Mouse (Mus musculus) myocyte (in vitro differentiated cells): ENCODE data around the gene Gpr143. TPM values are rescaled to one million over a fixed set of nuclear protein-coding genes. Genes with fewer than 3 reads are reported as not detected.

Source experiments
- H3K27me3 ChIP-seq: one replicate; pipeline ENCODE4 v1.6.1; 2011; ENCODE audit not compliant: control insufficient read depth, insufficient read depth, insufficient read length
- H3K36me3 ChIP-seq: one replicate; pipeline ENCODE4 v1.6.1; 2011; ENCODE audit not compliant: control insufficient read depth, insufficient read depth
- H3K4me2 ChIP-seq: one replicate; pipeline ENCODE4 v1.6.1; 2011; ENCODE audit warnings: low read depth, control low read depth
- H3K4me3 ChIP-seq: one replicate; pipeline ENCODE4 v1.5.1; 2011; ENCODE audit warnings: mild to moderate bottlenecking, control low read depth, moderate library complexity
- H3K79me2 ChIP-seq: one replicate; pipeline ENCODE4 v1.6.1; 2011; ENCODE audit not compliant: control insufficient read depth, insufficient read depth
- H3ac ChIP-seq: one replicate; pipeline ENCODE4 v1.6.1; 2011; ENCODE audit not compliant: control insufficient read depth, insufficient read length
- CEBPB ChIP-seq: IDR thresholded peaks from 2 replicates; pipeline ENCODE4 v1.6.1; 2011; ENCODE audit warnings: mild to moderate bottlenecking, moderate library complexity; ENCODE audit not compliant: poor library complexity, insufficient read depth, severe bottlenecking
- E2F4 ChIP-seq: IDR thresholded peaks from one replicate; pipeline ENCODE4 v1.6.1; 2011; ENCODE audit warnings: mild to moderate bottlenecking, control low read depth, moderate library complexity; ENCODE audit not compliant: insufficient read depth
- MAX ChIP-seq: IDR thresholded peaks from one replicate; pipeline ENCODE4 v1.6.1; 2011; ENCODE audit warnings: low read depth, mild to moderate bottlenecking, control low read depth
- MYOD1 ChIP-seq, 3 experiments: IDR thresholded peaks; one replicate each; pipeline ENCODE4 v1.6.1; 2011; ENCODE audit warnings: control low read depth in 2 of 3, low read depth in 2 of 3, mild to moderate bottlenecking in 2 of 3, moderate library complexity in 1 of 3; ENCODE audit not compliant: insufficient read length in 2 of 3, control insufficient read depth in 1 of 3
- MYOG ChIP-seq, 3 experiments: IDR thresholded peaks; one replicate each; pipeline ENCODE4 v1.6.1; 2011; ENCODE audit warnings: control low read depth in 2 of 3, low read depth in 2 of 3, mild to moderate bottlenecking in 2 of 3; ENCODE audit not compliant: insufficient read length in 2 of 3, control insufficient read depth in 1 of 3, insufficient read depth in 1 of 3
- POLR2A ChIP-seq: IDR thresholded peaks from one replicate; pipeline ENCODE4 v1.6.1; 2011; ENCODE audit warnings: low read depth, mild to moderate bottlenecking, control low read depth, moderate library complexity; ENCODE audit not compliant: insufficient read length
- POLR2AphosphoS2 ChIP-seq: IDR thresholded peaks from one replicate; pipeline ENCODE4 v1.6.1; 2011; ENCODE audit warnings: low read depth, control low read depth; ENCODE audit not compliant: insufficient read length
- REST ChIP-seq: IDR thresholded peaks from one replicate; pipeline ENCODE4 v1.6.1; 2011; ENCODE audit warnings: mild to moderate bottlenecking, control low read depth, moderate library complexity; ENCODE audit not compliant: insufficient read depth, insufficient read length
- SRF ChIP-seq: IDR thresholded peaks from one replicate; pipeline ENCODE4 v1.6.1; 2011; ENCODE audit warnings: low read depth; ENCODE audit not compliant: control insufficient read depth, insufficient read length
- TCF12 ChIP-seq: IDR thresholded peaks from one replicate; pipeline ENCODE4 v1.6.1; 2011; ENCODE audit warnings: mild to moderate bottlenecking, control low read depth; ENCODE audit not compliant: poor library complexity, insufficient read depth, severe bottlenecking
- TCF3 ChIP-seq: IDR thresholded peaks from one replicate; pipeline ENCODE4 v1.6.1; 2011; ENCODE audit warnings: low read depth, control low read depth; ENCODE audit not compliant: insufficient read length
- USF1 ChIP-seq: IDR thresholded peaks from one replicate; pipeline ENCODE4 v1.6.1; 2011; ENCODE audit warnings: low read depth, mild to moderate bottlenecking, control low read depth, moderate library complexity
- polyA plus RNA-seq: library from polyadenylated mRNA; unstranded; fragments of >200 nt; fragmentation: generic; extraction: Trizol; gene quantifications from one replicate; pipeline ENCODE4 v1.2.1, GENCODE M21; 2012; ENCODE audit warnings: missing spikeins

The Gpr143 gene
- polyA plus RNA-seq, 1 experiment = 0.07 TPM

DNA sequence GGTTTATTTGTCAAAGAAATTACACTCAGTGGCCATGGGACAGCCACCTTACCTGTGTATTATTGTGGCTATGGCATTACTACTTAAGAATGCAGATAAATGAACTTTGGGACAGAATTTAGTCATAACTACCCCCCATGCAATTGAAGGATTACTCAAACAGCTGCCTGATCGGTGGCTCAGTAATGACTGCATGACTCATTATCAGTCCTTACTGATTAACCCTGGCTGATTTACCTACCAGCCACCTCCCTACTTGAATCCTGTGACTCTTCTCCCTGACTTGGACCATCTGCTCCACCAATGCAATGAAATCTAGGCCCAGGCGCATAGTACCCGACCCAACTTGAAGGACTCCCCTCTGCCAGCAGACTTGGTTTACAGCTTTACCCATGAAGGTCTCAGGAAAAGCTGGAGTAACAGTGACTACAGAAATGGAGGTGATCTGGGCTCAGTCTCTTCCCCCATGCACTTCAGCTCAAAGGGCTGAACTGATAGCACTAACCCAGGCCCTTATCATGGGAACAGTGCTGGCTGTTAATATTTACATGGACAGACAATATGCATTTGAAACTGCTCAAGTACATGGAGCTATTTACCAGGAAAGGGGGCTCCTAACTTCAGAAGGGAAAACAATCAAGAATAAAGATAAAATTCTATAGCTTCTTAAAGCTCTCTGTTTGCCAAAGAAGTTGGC, 73.5 kb downstream of the Gpr143 start:
- Histone ChIP-seq H3ac (no peak overlapping the region), H3K27me3 (no peaks in the 10 kb centered on the region), H3K79me2 (no peaks in the 10 kb centered on the region), H3K36me3 (no peaks in the 10 kb centered on the region), H3K4me2 (no peak overlapping the region), H3K4me3 (no peak overlapping the region)
- TF ChIP-seq E2F4 (no peak), USF1 (no peak), REST (no peak), MYOG (IDR thresholded peaks at IDR 0.05; ENCODE audit: control insufficient read depth in 1 of 3, insufficient read depth in 1 of 3, insufficient read length in 2 of 3, low read depth in 2 of 3) (no peak), SRF (no peak), POLR2AphosphoS2 (no peak), POLR2A (no peak), TCF3 (no peak), MAX (no peak), TCF12 (no peak), MYOD1 (IDR thresholded peaks at IDR 0.05; ENCODE audit: control insufficient read depth in 1 of 3, insufficient read length in 2 of 3, low read depth in 2 of 3) (no peak), CEBPB (no peak)

Other genes starting within 250 kb of the Gpr143 start
- gene Cldn34a, start 218.6 kb upstream of the Gpr143 start, polyA plus RNA-seq = not detected
- gene Shroom2, start 12.5 kb upstream of the Gpr143 start, polyA plus RNA-seq = 1.1 TPM
- not detected for gene Usp51, start 224.5 kb downstream of the Gpr143 start, polyA plus RNA-seq